Mouse (Mus musculus) embryonic facial prominence, embryonic 10.5 days (tissue): ENCODE measurements around the gene Cnmd. TPM values are rescaled to one million over a fixed set of nuclear protein-coding genes. Genes with fewer than 3 reads are reported as not detected.
A peak's percentile ranks its signal among the peaks of the same experiment; 100 is the strongest.

Experiments
- DNase-seq: peaks from one replicate; pipeline ENCODE4 v3.0.0-alpha.2; 2017; ENCODE audit warnings: low spot score
- H3K27ac ChIP-seq: fragments of 300-500 bp; sonication (generic); replicated peaks from 2 replicates; pipeline ENCODE4 v1.5.1; 2016; ENCODE audit warnings: mild to moderate bottlenecking
- H3K27me3 ChIP-seq: fragments of 300-500 bp; sonication (generic); replicated peaks from 2 replicates; pipeline ENCODE4 v1.6.1; 2016; ENCODE audit warnings: low read depth, mild to moderate bottlenecking; ENCODE audit not compliant: poor library complexity, severe bottlenecking
- H3K36me3 ChIP-seq: fragments of 300-500 bp; sonication (generic); replicated peaks from 2 replicates; pipeline ENCODE4 v1.6.1; 2016; ENCODE audit warnings: mild to moderate bottlenecking, moderate library complexity
- H3K4me1 ChIP-seq: fragments of 300-500 bp; sonication (generic); 2 replicates; pipeline ENCODE4 v1.6.1; 2016
- H3K4me3 ChIP-seq: fragments of 300-500 bp; sonication (generic); 2 replicates; pipeline ENCODE4 v1.5.1; 2016; ENCODE audit warnings: mild to moderate bottlenecking, moderate library complexity
- H3K9me3 ChIP-seq: fragments of 300-500 bp; sonication (generic); 2 replicates; pipeline ENCODE4 v1.6.1; 2016; ENCODE audit warnings: mild to moderate bottlenecking
- WGBS: fragments of 180-500 bp; shearing (Covaris S2); methylation state at CpG from one replicate; pipeline ENCODE4 v1.1.7; 2016; 5-methylcytosine and 5-hydroxymethylcytosine counted together
- polyA plus RNA-seq: library from polyadenylated mRNA; unstranded; fragments of >200 nt; fragmentation: Nextera tagmentation; extraction: Ambion mirVana; gene quantifications from 2 replicates; pipeline ENCODE4 v1.2.1, GENCODE M21; 2016

Cnmd gene
- polyA plus RNA-seq, result 2.4 and 5.5 TPM in 2 replicates

GRCm38 (mm10) chr14:79662001-79662400 is at the start of gene Cnmd:
TSS of gene Cnmd (minus strand) at chr14:79662170.
- WGBS, result 57% methylated on average over 4 of the region's 4 CpGs
- peak within 1 kb of the TSS; percentile 40; the same call in 1 of the 2 replicates for H3K27ac ChIP-seq

GRCm38 (mm10) chr14:79711301-79711700 is 49.3 kb upstream of the Cnmd start:
- H3K4me3 ChIP-seq, result no peak overlapping the region

More at GRCm38 (mm10) chr14:79662001-79662400, at the start of gene Cnmd:
- Histone ChIP-seq H3K4me1 (peaks cover 10% of the 10 kb centered on the region), H3K27me3 (peaks cover 15% of the 10 kb centered on the region), H3K9me3 (no peaks in the 10 kb centered on the region), H3K4me3 (peak within 1 kb of the TSS; percentile 53), H3K36me3 (no peaks in the 10 kb centered on the region)
- DNase-seq, result no peak

GRCm38 (mm10) chr14:79703523-79704172 is 41.7 kb upstream of the Cnmd start:
- H3K9me3 ChIP-seq, result no peaks in the 10 kb centered on the region
- H3K27ac ChIP-seq, result peak overlapping the region; percentile 10; the same call in 1 of the 2 replicates
- peaks cover 15% of the 10 kb centered on the region for H3K4me1 ChIP-seq
- 87% methylated on average over 22 of the region's 22 CpGs for WGBS
- DNase-seq, result no peak
- no peaks in the 10 kb centered on the region for H3K36me3 ChIP-seq
- no peak overlapping the region for H3K4me3 ChIP-seq
- H3K27me3 ChIP-seq, result no peaks in the 10 kb centered on the region

More at GRCm38 (mm10) chr14:79711301-79711700, 49.3 kb upstream of the Cnmd start:
- 61% methylated on average over 4 of the region's 4 CpGs for WGBS
- H3K27me3 ChIP-seq, result no peaks in the 10 kb centered on the region
- H3K9me3 ChIP-seq, result no peaks in the 10 kb centered on the region
- DNase-seq, result no peak
- H3K4me1 ChIP-seq, result peaks cover 3% of the 10 kb centered on the region; the same call in 1 of the 2 replicates
- H3K27ac ChIP-seq, result no peak overlapping the region
- H3K36me3 ChIP-seq, result no peaks in the 10 kb centered on the region

GRCm38 (mm10) chr14:79701606-79702005 is 39.6 kb upstream of the Cnmd start:
- DNase-seq, result no peak
- peaks cover 15% of the 10 kb centered on the region for H3K4me1 ChIP-seq
- H3K9me3 ChIP-seq, result no peaks in the 10 kb centered on the region
- H3K36me3 ChIP-seq, result no peaks in the 10 kb centered on the region
- no peak overlapping the region for H3K27ac ChIP-seq
- H3K4me3 ChIP-seq, result no peak overlapping the region
- H3K27me3 ChIP-seq, result no peaks in the 10 kb centered on the region
- 75% methylated on average over 5 of the region's 5 CpGs for WGBS

- Histone ChIP-seq H3K4me1 (peaks cover 15% of the 10 kb centered on the region), H3K27me3 (no peaks in the 10 kb centered on the region), H3K36me3 (no peaks in the 10 kb centered on the region), H3K9me3 (no peaks in the 10 kb centered on the region), H3K27ac (no peak overlapping the region), H3K4me3 (no peak overlapping the region)
- peak; percentile 21 for DNase-seq
- 29% methylated on average over 7 of the region's 7 CpGs for WGBS
These were observed 39.1 kb upstream of the Cnmd start for GRCm38 (mm10) chr14:79701054-79701453.

- no peaks in the 10 kb centered on the region for H3K9me3 ChIP-seq
- H3K4me1 ChIP-seq, result peaks cover 15% of the 10 kb centered on the region
- 61% methylated on average over 6 of the region's 6 CpGs for WGBS
- no peak overlapping the region for H3K4me3 ChIP-seq
- peak overlapping the region; percentile 35; the same call in 1 of the 2 replicates for H3K27ac ChIP-seq
- H3K27me3 ChIP-seq, result no peaks in the 10 kb centered on the region
- no peak for DNase-seq
- no peaks in the 10 kb centered on the region for H3K36me3 ChIP-seq
These were observed 37.4 kb upstream of the Cnmd start for GRCm38 (mm10) chr14:79699381-79699780.

GRCm38 (mm10) chr14:79690068-79690844 is 28.3 kb upstream of the Cnmd start:
- DNase-seq, result no peak
- H3K9me3 ChIP-seq, result no peaks in the 10 kb centered on the region
- 91% methylated on average over 7 of the region's 7 CpGs for WGBS
- H3K4me3 ChIP-seq, result no peak overlapping the region
- no peaks in the 10 kb centered on the region for H3K36me3 ChIP-seq
- no peak overlapping the region for H3K27ac ChIP-seq
- H3K4me1 ChIP-seq, result no peaks in the 10 kb centered on the region
- no peaks in the 10 kb centered on the region for H3K27me3 ChIP-seq

GRCm38 (mm10) chr14:79680652-79681051 is 18.7 kb upstream of the Cnmd start:
- no peaks in the 10 kb centered on the region for H3K27me3 ChIP-seq
- H3K4me3 ChIP-seq, result no peak overlapping the region
- H3K9me3 ChIP-seq, result no peaks in the 10 kb centered on the region
- no peak overlapping the region for H3K27ac ChIP-seq
- peaks cover 23% of the 10 kb centered on the region for H3K4me1 ChIP-seq
- DNase-seq, result no peak
- 70% methylated on average over 5 of the region's 5 CpGs for WGBS
- no peaks in the 10 kb centered on the region for H3K36me3 ChIP-seq

GRCm38 (mm10) chr14:79677891-79678687 is 16.1 kb upstream of the Cnmd start:
- Histone ChIP-seq H3K4me1 (peaks cover 26% of the 10 kb centered on the region), H3K27me3 (no peaks in the 10 kb centered on the region), H3K36me3 (no peaks in the 10 kb centered on the region), H3K27ac (peak overlapping the region; percentile 48; the same call in 1 of the 2 replicates), H3K9me3 (no peaks in the 10 kb centered on the region), H3K4me3 (no peak overlapping the region)
- DNase-seq, result peak; percentile 28
- 41% methylated on average over 14 of the region's 14 CpGs for WGBS

- 44% methylated on average over 15 of the region's 15 CpGs for WGBS
- no peaks in the 10 kb centered on the region for H3K9me3 ChIP-seq
- no peaks in the 10 kb centered on the region for H3K27me3 ChIP-seq
- H3K4me3 ChIP-seq, result peak overlapping the region; percentile 18; the same call in 1 of the 2 replicates
- DNase-seq, result peak; percentile 29
- peak overlapping the region; percentile 65 for H3K27ac ChIP-seq
- no peaks in the 10 kb centered on the region for H3K36me3 ChIP-seq
- peaks cover 33% of the 10 kb centered on the region for H3K4me1 ChIP-seq
These were observed 15.3 kb upstream of the Cnmd start for GRCm38 (mm10) chr14:79677108-79677753.

GRCm38 (mm10) chr14:79673083-79674013 is 11.4 kb upstream of the Cnmd start:
- Histone ChIP-seq H3K36me3 (no peaks in the 10 kb centered on the region), H3K27me3 (no peaks in the 10 kb centered on the region), H3K4me1 (peaks cover 36% of the 10 kb centered on the region), H3K27ac (no peak overlapping the region), H3K4me3 (no peak overlapping the region), H3K9me3 (no peaks in the 10 kb centered on the region)
- WGBS, result 79% methylated on average over 17 of the region's 17 CpGs
- DNase-seq, result no peak
